Mouse (Mus musculus) stomach, embryonic 15.5 days (tissue): ENCODE results near the gene Olfr311. TPM values are rescaled to one million over a fixed set of nuclear protein-coding genes. Genes with fewer than 3 reads are reported as not detected.
"Not testable (repeated sequence)": the region's sequence is repeated elsewhere in the genome, so short reads cannot be mapped to it uniquely, and the experiment has no call there.

Experiments used
- ATAC-seq: fragments of 200-750 bp; cut with Nextera tagmentation; 2 replicates; pipeline ENCODE4 v1.8.0; 2017; ENCODE audit warnings: low read depth, moderate number of reproducible peaks, moderate TSS enrichment; ENCODE audit not compliant: insufficient read depth, low FRiP score
- H3K27ac ChIP-seq: fragments of 300-500 bp; sonication (generic); 2 replicates; pipeline ENCODE4 v1.5.1; 2015; ENCODE audit warnings: mild to moderate bottlenecking, inconsistent platforms
- H3K27me3 ChIP-seq: fragments of 300-500 bp; sonication (generic); replicated peaks from 2 replicates; pipeline ENCODE4 v1.6.1; 2015; ENCODE audit warnings: inconsistent platforms
- H3K36me3 ChIP-seq: fragments of 300-500 bp; sonication (generic); 2 replicates; pipeline ENCODE4 v1.6.1; 2015; ENCODE audit warnings: inconsistent platforms
- H3K4me1 ChIP-seq: fragments of 300-500 bp; sonication (generic); 2 replicates; pipeline ENCODE4 v1.6.1; 2015; ENCODE audit warnings: inconsistent platforms
- H3K4me2 ChIP-seq: fragments of 300-500 bp; sonication (generic); 2 replicates; pipeline ENCODE4 v1.6.1; 2015; ENCODE audit warnings: mild to moderate bottlenecking, inconsistent platforms
- H3K4me3 ChIP-seq: fragments of 300-500 bp; sonication (generic); replicated peaks from 2 replicates; pipeline ENCODE4 v1.5.1; 2015; ENCODE audit warnings: inconsistent platforms
- H3K9ac ChIP-seq: fragments of 300-500 bp; sonication (generic); 2 replicates; pipeline ENCODE4 v1.6.1; 2015; ENCODE audit warnings: inconsistent platforms
- H3K9me3 ChIP-seq: fragments of 300-500 bp; sonication (generic); 2 replicates; pipeline ENCODE4 v1.6.1; 2016; ENCODE audit warnings: inconsistent platforms
- WGBS: fragments of 180-500 bp; shearing (Covaris S2); methylation state at CpG from one replicate; pipeline ENCODE4 v1.1.7; 2015; 5-methylcytosine and 5-hydroxymethylcytosine counted together
- polyA plus RNA-seq: library from polyadenylated mRNA; unstranded; fragments of >200 nt; fragmentation: Nextera tagmentation; extraction: Ambion mirVana; gene quantifications from 2 replicates; pipeline ENCODE4 v1.2.1, GENCODE M21; 2015

Olfr311 gene
- polyA plus RNA-seq, 1 experiment from 2014 or later, result not detected

DNA sequence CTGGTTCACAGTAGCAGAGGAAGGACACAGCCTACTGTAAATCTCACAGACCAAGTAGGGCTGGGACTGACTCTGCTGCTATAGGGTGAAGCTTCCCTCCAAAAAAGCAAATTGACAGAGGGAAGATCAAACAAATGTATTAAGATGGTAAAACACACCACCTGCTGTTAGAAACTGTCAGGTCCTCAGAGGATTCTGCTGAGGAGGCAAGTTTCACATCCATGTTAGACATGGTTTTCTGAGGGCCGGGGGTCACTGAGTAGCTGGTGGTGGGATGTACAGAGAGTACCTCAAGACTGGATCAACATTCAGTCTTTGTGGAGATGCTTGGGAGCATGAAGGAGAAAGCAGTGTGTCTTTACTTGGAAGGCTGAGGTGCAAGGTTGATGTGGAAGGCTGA lies 23.4 kb upstream of the Olfr311 start:
- Histone ChIP-seq H3K27ac (no peak overlapping the region), H3K27me3 (no peaks in the 10 kb centered on the region), H3K4me3 (no peak overlapping the region), H3K4me2 (no peak overlapping the region), H3K9ac (no peak overlapping the region), H3K4me1 (no peaks in the 10 kb centered on the region), H3K36me3 (no peaks in the 10 kb centered on the region), H3K9me3 (no peaks in the 10 kb centered on the region)
- 77% methylated on average over 1 of the region's 1 CpGs for WGBS
- no peak for ATAC-seq

- ATAC-seq, H3K4me2 ChIP-seq, H3K36me3 ChIP-seq, H3K4me1 ChIP-seq, H3K4me3 ChIP-seq, H3K27me3 ChIP-seq, H3K9ac ChIP-seq, H3K27ac ChIP-seq, H3K9me3 ChIP-seq: not testable (repeated sequence)
Measured at GRCm38 (mm10) chr11:58828937-58829336, 10.1 kb upstream of the Olfr311 start, which contains the start of gene Olfr312. Gene Olfr312, plus strand, starts transcription at chr11:58829237.

GRCm38 (mm10) chr11:58829764-58830163 lies 9.3 kb upstream of the Olfr311 start:
- no peaks in the 10 kb centered on the region for H3K4me1 ChIP-seq
- ATAC-seq, result no peak
- WGBS, result 75% methylated on average over 3 of the region's 3 CpGs
- H3K36me3 ChIP-seq, result no peaks in the 10 kb centered on the region
- H3K27me3 ChIP-seq, result no peaks in the 10 kb centered on the region
- H3K9me3 ChIP-seq, result no peaks in the 10 kb centered on the region
- no peak overlapping the region for H3K27ac ChIP-seq
- H3K9ac ChIP-seq, result no peak overlapping the region
- no peak overlapping the region for H3K4me3 ChIP-seq
- H3K4me2 ChIP-seq, result no peak overlapping the region

DNA sequence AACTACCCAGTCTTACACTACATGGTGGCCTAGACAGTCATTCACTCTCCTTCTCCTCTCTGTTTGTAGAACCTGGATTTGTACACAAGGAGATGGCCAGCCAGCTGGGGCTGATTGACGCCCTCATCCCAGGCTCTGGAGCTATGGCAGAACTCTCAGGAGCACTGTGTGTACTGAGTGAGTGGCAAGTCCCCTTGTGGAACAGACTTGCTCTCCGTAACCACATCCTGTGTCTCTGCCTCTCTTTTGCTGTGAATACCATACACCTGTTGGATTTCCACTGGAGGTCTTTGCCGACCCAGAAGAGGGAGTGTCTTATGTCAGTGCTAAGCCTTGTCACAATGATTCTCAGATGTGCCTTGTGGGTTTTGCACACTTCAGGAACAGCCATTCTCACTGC lies 6.5 kb upstream of the Olfr311 start:
- not testable (repeated sequence) for H3K4me3 ChIP-seq, H3K27me3 ChIP-seq, H3K9ac ChIP-seq, ATAC-seq, H3K36me3 ChIP-seq, H3K4me1 ChIP-seq, H3K27ac ChIP-seq, H3K4me2 ChIP-seq, H3K9me3 ChIP-seq
- 59% methylated on average over 3 of the region's 3 CpGs for WGBS

- Histone ChIP-seq H3K27ac (peak within 1 kb of the TSS; percentile 69; the same call in 1 of the 2 replicates), H3K4me1 (peaks cover 5% of the 10 kb centered on the region; the same call in 1 of the 2 replicates), H3K4me3 (peak within 1 kb of the TSS; percentile 83), H3K36me3 (peaks cover 12% of the 10 kb centered on the region; the same call in 1 of the 2 replicates), H3K9me3 (no peaks in the 10 kb centered on the region), H3K27me3 (no peaks in the 10 kb centered on the region), H3K9ac (peak within 1 kb of the TSS; percentile 83), H3K4me2 (peak within 1 kb of the TSS; percentile 69)
- ATAC-seq, result peak; percentile 99
- 0% methylated on average over 24 of the region's 24 CpGs for WGBS
Measured at GRCm38 (mm10) chr11:58846919-58847461, 7.9 kb downstream of the Olfr311 start, which contains the start of gene Gm12258. Gene Gm12258, plus strand, starts transcription at chr11:58847158.

DNA sequence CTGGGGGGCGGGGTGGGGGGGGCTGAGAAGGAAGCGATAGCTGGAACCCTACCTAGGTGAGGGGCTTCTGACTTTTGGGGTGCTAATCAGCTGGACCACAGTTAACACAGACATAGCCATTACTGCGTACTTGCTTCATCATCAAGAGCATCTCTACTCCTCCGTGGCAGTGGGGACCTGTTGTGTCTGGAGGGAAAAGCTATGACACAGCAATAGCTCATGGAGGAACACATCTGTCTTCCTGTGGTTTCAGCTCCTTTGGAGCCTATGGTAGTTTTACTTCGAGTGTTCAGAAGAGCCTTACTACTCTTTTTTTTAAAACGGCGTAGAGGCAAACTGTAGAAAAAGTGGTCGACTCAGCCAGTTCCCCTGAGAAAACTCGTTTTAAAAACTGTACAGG lies 8.6 kb downstream of the Olfr311 start:
- Histone ChIP-seq H3K27ac (no peak overlapping the region), H3K4me3 (peak overlapping the region; percentile 83), H3K9ac (peak overlapping the region; percentile 83), H3K4me1 (peaks cover 5% of the 10 kb centered on the region; the same call in 1 of the 2 replicates), H3K27me3 (no peaks in the 10 kb centered on the region), H3K4me2 (peak overlapping the region; percentile 69), H3K9me3 (no peaks in the 10 kb centered on the region), H3K36me3 (peaks cover 12% of the 10 kb centered on the region; the same call in 1 of the 2 replicates)
- WGBS, result 40% methylated on average over 9 of the region's 9 CpGs
- ATAC-seq, result no peak

- no peak for ATAC-seq
- Histone ChIP-seq H3K27me3 (no peaks in the 10 kb centered on the region), H3K4me3 (no peak overlapping the region), H3K4me2 (no peak overlapping the region), H3K9ac (no peak overlapping the region), H3K36me3 (peaks cover 12% of the 10 kb centered on the region; the same call in 1 of the 2 replicates), H3K27ac (no peak overlapping the region), H3K4me1 (peaks cover 5% of the 10 kb centered on the region; the same call in 1 of the 2 replicates), H3K9me3 (no peaks in the 10 kb centered on the region)
- WGBS, result 70% methylated on average over 2 of the region's 2 CpGs
Measured at GRCm38 (mm10) chr11:58849731-58850130, 10.7 kb downstream of the Olfr311 start.

DNA sequence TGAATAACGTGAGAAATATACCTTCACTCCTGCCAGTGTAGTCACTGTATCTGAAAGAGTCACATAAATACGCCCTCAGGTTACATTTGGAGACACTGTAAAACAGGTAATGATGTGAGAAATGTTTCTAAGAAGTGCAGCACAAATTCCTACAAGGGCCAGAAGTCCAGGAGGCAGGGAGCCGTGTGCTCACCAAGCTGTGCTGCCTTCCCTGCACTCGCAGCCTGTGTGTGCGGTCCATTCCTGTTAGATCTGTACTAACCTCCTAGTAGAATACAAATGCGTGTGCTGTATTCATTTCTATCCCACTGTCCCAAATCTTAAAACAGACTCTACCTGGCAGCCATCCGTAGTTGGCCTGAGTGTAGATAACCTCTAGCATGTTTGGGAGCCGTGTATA lies 21.7 kb downstream of the Olfr311 start:
- H3K36me3 ChIP-seq, result peaks cover 48% of the 10 kb centered on the region

GRCm38 (mm10) chr11:58867039-58867953 lies 28.2 kb downstream of the Olfr311 start, which contains the start of gene 2810021J22Rik:
Gene 2810021J22Rik, plus strand, starts transcription at chr11:58867216.
- H3K4me2 ChIP-seq, result peak within 1 kb of the TSS; percentile 75
- H3K9me3 ChIP-seq, result no peaks in the 10 kb centered on the region
- peak; percentile 92 for ATAC-seq
- peak within 1 kb of the TSS; percentile 89 for H3K27ac ChIP-seq
- no peaks in the 10 kb centered on the region for H3K27me3 ChIP-seq
- H3K4me1 ChIP-seq, result peaks cover 8% of the 10 kb centered on the region; the same call in 1 of the 2 replicates
- peak within 1 kb of the TSS; percentile 80 for H3K4me3 ChIP-seq
- 3% methylated on average over 37 of the region's 37 CpGs for WGBS
- peak within 1 kb of the TSS; percentile 50 for H3K9ac ChIP-seq
- 0 out of 2 replicates have a peak, but pooled peaks cover 6% of the 10 kb centered on the region for H3K36me3 ChIP-seq

More for the DNA sequence above, 21.7 kb downstream of the Olfr311 start:
- Histone ChIP-seq H3K27me3 (no peaks in the 10 kb centered on the region), H3K4me2 (no peak overlapping the region), H3K9ac (no peak overlapping the region), H3K27ac (no peak overlapping the region), H3K4me3 (no peak overlapping the region), H3K9me3 (peaks cover 11% of the 10 kb centered on the region), H3K4me1 (no peaks in the 10 kb centered on the region)
- 92% methylated on average over 8 of the region's 8 CpGs for WGBS
- no peak for ATAC-seq

DNA sequence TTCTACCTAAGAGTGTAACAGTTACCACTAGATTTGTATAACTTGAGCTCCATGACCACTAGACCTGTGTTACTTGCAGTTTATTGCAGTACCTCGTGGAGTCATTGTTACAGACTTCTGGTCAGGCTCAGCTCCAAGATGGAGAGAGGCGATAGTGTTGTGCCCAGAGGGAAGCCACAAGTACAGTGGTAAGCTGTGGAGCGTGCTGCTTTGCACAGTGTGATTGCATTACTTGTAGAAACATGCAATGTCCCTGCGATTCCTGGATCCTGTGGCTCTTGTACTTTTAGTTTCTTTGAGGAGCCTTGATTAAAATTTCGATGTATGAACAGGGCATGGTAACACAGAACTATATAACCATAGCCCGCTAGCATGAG lies 28.9 kb downstream of the Olfr311 start:
- Histone ChIP-seq H3K4me1 (peaks cover 8% of the 10 kb centered on the region; the same call in 1 of the 2 replicates), H3K27ac (no peak overlapping the region), H3K27me3 (no peaks in the 10 kb centered on the region), H3K4me2 (peak overlapping the region; percentile 75), H3K9ac (no peak overlapping the region), H3K4me3 (peak overlapping the region; percentile 80), H3K9me3 (no peaks in the 10 kb centered on the region), H3K36me3 (0 out of 2 replicates have a peak, but pooled peaks cover 6% of the 10 kb centered on the region)
- WGBS, result 77% methylated on average over 6 of the region's 6 CpGs
- ATAC-seq, result no peak

GRCm38 (mm10) chr11:58870961-58871360 lies 31.9 kb downstream of the Olfr311 start:
- Histone ChIP-seq H3K9me3 (no peaks in the 10 kb centered on the region), H3K27ac (no peak overlapping the region), H3K36me3 (0 out of 2 replicates have a peak, but pooled peaks cover 6% of the 10 kb centered on the region), H3K4me1 (peaks cover 8% of the 10 kb centered on the region; the same call in 1 of the 2 replicates), H3K4me3 (no peak overlapping the region), H3K9ac (no peak overlapping the region), H3K4me2 (no peak overlapping the region), H3K27me3 (no peaks in the 10 kb centered on the region)
- no peak for ATAC-seq
- 79% methylated on average over 4 of the region's 4 CpGs for WGBS

DNA sequence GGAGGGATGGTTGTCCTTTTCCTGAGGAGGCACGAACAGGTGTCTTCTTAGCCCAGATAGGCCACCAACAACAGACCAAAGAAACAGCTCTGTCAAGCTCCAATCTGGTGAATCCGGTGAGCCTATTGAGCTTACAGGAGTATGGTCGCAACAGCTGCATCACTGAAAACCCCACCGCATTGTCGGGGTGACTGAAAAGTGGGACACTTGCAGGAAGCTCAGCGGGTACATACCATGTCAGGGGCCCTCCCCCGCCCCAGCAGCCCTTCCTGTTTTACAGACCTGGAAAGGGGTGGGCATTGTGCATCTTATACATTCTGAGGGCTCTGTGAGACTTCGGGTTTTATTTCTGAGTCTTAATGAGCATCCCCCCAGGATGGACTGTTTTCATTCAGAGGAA lies 44.7 kb downstream of the Olfr311 start:
- 84% methylated on average over 8 of the region's 8 CpGs for WGBS
- H3K4me1 ChIP-seq, result no peaks in the 10 kb centered on the region
- H3K4me3 ChIP-seq, result no peak overlapping the region

More for the DNA sequence above, 44.7 kb downstream of the Olfr311 start:
- H3K9me3 ChIP-seq, result no peaks in the 10 kb centered on the region
- H3K27me3 ChIP-seq, result no peaks in the 10 kb centered on the region
- H3K4me2 ChIP-seq, result no peak overlapping the region
- peaks cover 24% of the 10 kb centered on the region; the same call in 1 of the 2 replicates for H3K36me3 ChIP-seq
- H3K9ac ChIP-seq, result no peak overlapping the region
- no peak for ATAC-seq
- no peak overlapping the region for H3K27ac ChIP-seq
